Mouse (Mus musculus): Measurements from ENCODE around the gene Glb1l3.

GRCm38 (mm10) chr9:26798205-26798604 is 62.5 kb downstream of the Glb1l3 start:
- no peak for TF ChIP-seq TCF3 (IDR thresholded peaks at IDR 0.05; ENCODE audit: insufficient read length, low read depth)
- TF ChIP-seq POLR2A (IDR thresholded peaks at IDR 0.05; ENCODE audit: insufficient read length, low read depth) = no peak
- TF ChIP-seq MYOD1 (IDR thresholded peaks at IDR 0.05; ENCODE audit: control insufficient read depth in 1 of 3, insufficient read length in 2 of 3, low read depth in 2 of 3) = no peak
- TF ChIP-seq MAX (IDR thresholded peaks at IDR 0.05; ENCODE audit: low read depth) = no peak
- no peak for TF ChIP-seq POLR2AphosphoS2 (IDR thresholded peaks at IDR 0.05; ENCODE audit: insufficient read length, low read depth)
- TF ChIP-seq MYOG (IDR thresholded peaks at IDR 0.05; ENCODE audit: control insufficient read depth in 1 of 3, insufficient read depth in 1 of 3, insufficient read length in 2 of 3, low read depth in 2 of 3) = no peak

Data from myocyte (in vitro differentiated cells).